Mouse (Mus musculus) testis, postnatal 10 days (tissue): Measurements from ENCODE around the gene Esf1.
"Not testable (repeated sequence)": the region's sequence is repeated elsewhere in the genome, so short reads cannot be mapped to it uniquely, and the experiment has no call there.

Source experiments
- DNase-seq: peaks from one replicate; pipeline ENCODE4 v3.0.0; 2021; ENCODE audit warnings: low spot score

Gene Esf1

DNA sequence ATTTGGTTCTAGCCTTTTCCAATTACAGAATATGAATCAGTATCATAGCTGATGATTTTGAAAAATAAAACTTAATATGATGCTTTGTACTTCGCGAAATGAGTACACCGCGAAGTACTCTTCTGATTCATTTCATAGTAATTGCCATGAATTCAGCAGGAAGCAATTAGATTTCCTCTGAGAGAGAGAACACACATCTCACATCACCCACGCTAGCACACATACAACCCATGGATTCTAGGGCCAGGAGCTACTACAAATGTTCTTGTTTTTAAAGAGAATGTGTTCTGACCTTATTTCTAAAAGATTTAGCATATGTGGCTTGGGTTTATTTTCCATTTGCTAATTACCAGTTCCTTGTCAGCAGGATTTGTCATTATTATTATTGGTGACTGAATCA is 76.9 kb downstream of the Esf1 start:
- DNase-seq: no peak

DNA sequence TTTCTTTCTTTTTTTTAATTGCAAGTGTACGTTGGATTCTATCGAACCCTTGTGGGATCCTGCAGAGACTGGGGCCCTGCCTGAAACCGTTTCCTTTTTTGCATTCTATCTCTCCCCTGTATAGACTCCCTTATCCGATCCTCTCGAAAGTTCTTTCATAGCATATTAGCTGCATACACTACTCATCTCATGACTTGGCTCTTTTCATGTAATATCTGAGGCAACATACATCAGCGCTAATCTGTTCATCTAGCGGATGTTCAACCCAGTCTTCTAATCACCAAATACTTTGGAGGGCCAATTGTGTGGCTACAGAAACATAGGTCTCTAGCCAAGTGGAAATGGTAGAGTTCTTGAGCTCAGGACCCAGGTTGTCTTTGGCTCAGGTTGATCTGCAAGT is 86.1 kb downstream of the Esf1 start:
- DNase-seq: no peak

DNA sequence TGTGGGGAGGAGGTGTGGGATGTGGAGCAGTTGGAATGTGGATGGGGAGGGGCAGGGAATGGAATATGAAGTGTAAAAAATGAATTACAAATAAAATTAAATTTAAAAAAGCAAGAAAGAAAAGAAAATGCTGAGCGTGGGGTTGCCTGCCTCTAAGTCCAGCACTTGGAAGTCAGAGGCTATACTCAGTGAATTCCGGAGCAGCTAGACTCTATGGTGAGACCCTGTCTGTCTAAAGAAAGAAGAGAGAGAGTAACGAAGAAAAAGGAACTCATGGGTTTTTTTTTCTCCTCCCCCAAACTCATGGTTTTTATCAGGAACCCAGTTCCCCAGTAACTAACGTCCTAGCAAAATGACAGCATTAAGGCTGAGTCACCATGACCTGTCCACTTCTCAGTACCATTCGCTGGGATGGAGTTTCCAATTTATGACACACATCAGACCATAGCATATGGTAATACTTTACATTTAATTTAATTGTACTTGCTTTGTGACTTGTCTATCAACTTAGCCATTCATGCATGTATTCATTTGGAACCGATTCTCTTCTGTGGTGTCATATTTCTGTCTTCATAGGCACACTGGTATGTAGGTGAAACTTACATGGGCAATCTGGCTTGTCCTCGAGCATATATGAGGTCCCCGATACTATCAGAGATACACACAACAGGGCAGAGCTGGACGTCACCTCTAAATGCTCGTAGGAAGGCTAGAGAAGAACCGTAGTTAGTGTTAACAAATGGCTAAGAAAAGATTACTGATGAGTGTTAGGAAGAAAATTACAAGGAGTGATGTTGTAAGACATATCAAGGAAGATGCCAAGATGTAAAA is 89.4 kb downstream of the Esf1 start:
- no peak for DNase-seq

DNA sequence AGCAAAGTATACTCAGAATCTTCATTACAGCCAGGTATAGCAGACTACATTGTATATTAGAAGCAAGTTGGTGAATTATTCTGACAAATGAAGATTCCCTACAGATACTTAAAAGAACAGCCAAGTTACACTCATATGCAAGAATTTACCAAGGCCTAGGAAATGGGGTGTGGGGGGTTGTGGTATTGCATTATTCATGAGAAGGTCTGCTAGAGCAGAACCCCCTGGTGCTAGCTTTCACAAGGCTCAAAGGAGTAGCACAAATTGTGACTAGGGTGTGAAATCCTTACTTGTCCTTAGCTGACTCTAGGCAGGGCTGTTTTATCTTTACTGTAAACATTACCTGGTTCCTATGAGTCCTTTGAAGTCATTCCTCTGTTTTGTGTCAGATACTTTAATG is 91.1 kb downstream of the Esf1 start:
- not testable (repeated sequence) for DNase-seq

DNA sequence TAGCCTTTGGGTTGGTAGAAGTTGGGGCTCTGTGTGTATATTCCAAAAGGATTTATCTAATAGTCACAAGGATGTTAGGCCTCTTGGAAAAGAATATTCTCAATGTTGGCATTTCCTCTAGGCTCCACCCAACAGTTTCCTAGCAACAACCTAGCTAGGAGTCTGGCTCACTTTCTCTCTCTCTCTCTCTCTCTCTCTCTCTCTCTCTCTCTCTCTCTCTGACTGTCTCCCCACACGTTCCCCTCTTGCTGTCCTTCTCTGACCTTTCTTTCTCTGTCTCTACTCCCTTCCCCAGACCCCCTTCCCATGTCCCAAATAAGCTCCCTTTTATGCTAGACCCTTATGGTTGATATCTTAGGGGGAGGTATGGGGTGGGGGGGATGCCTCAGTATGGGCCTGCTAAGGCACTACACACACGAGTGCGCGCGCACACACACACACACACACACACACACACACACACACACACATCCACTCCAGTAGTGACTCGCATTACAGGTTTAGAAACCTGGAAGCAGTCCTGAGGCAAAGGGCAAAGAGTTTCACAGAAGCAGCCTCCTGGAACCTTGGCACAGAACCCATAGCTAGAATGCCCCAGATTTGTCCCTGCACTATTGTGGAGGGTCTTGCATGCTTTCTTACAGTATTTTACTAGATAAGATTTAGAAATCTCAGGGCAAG is 91.6 kb downstream of the Esf1 start:
- DNase-seq: no peak

DNA sequence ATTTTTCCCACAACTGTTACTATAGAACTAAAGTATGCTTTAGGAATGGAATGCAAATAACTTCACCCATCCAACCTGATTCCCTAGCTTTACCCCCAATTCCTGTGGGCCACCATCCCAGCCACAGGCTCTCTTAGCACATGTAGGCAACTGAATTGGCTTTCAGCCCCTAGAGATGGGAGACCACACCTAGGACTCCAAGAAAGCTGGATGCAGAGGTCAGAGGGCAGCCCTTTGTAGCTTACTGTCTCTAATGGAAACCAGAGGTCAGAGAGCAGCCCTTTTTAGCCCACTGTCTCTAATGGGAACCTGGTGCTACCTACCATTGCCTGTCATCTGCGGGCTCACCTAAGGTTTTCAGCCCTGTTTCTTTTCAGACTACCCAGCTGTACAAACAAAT is 92.9 kb downstream of the Esf1 start:
- DNase-seq: no peak

DNA sequence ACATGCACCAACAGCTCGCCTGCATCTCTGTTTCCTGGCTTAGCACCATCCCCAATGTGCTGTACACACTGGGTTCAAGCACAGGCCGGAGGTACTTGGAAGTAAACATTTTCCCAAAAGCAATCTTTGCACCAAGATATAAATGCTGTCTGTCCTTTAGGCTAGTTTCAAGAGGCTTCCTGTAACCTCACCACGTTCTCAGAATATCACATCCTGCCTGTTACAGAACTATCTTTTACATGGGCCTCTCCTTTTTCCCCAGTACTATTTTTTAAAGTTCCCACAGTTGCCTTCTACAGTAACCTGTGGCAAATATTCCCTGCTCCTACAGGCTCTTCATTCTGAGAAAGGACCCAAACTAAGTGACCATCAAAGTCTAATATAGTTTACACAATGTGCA is 95.2 kb downstream of the Esf1 start:
- no peak for DNase-seq
